Mouse (Mus musculus) heart, postnatal 0 days (tissue): ENCODE data around the gene Lsg1. TPM values are rescaled to one million over a fixed set of nuclear protein-coding genes. Genes with fewer than 3 reads are reported as not detected.

Source experiments
- ATAC-seq: fragments of 200-750 bp; cut with Nextera tagmentation; 2 replicates; pipeline ENCODE4 v1.8.0; 2017; ENCODE audit warnings: low read depth, moderate number of reproducible peaks, moderate library complexity; ENCODE audit not compliant: insufficient read depth
- DNase-seq: peaks from one replicate; pipeline ENCODE4 v3.0.0-alpha.2; 2016; ENCODE audit warnings: low spot score
- H3K27ac ChIP-seq: fragments of 300-500 bp; sonication (generic); 2 replicates; pipeline ENCODE4 v1.5.1; 2014; ENCODE audit warnings: low read depth, mild to moderate bottlenecking
- H3K27me3 ChIP-seq: fragments of 300-500 bp; sonication (generic); 2 replicates; pipeline ENCODE4 v1.6.1; 2014; ENCODE audit warnings: low read length, mixed read lengths; ENCODE audit not compliant: control insufficient read depth, insufficient read depth
- H3K36me3 ChIP-seq: fragments of 300-500 bp; sonication (generic); replicated peaks from 2 replicates; pipeline ENCODE4 v1.6.1; 2014; ENCODE audit warnings: low read length, mixed read lengths; ENCODE audit not compliant: control insufficient read depth, insufficient read depth
- H3K4me1 ChIP-seq: fragments of 300-500 bp; sonication (generic); 2 replicates; pipeline ENCODE4 v1.6.1; 2014; ENCODE audit warnings: antibody characterized with exemption; ENCODE audit not compliant: control insufficient read depth, insufficient read depth
- H3K4me2 ChIP-seq: fragments of 300-500 bp; sonication (generic); 2 replicates; pipeline ENCODE4 v1.6.1; 2014; ENCODE audit warnings: low read depth, mild to moderate bottlenecking, low read length, moderate library complexity
- H3K4me3 ChIP-seq: fragments of 300-500 bp; sonication (generic); 2 replicates; pipeline ENCODE4 v1.5.1; 2014; ENCODE audit warnings: low read depth, low read length
- H3K9ac ChIP-seq: fragments of 300-500 bp; sonication (generic); replicated peaks from 2 replicates; pipeline ENCODE4 v1.6.1; 2014; ENCODE audit warnings: low read depth, low read length, mixed read lengths
- H3K9me3 ChIP-seq: fragments of 300-500 bp; sonication (generic); replicated peaks from 2 replicates; pipeline ENCODE4 v1.6.1; 2016; ENCODE audit warnings: low read length; ENCODE audit not compliant: control insufficient read depth
- CTCF ChIP-seq: IDR thresholded peaks from 2 replicates; pipeline ENCODE4 v1.5.1; 2016; ENCODE audit warnings: antibody characterized with exemption, control low read depth, low read depth
- EP300 ChIP-seq: IDR thresholded peaks from 2 replicates; pipeline ENCODE4 v1.6.1; 2016; ENCODE audit warnings: antibody characterized with exemption, low read depth
- WGBS: fragments of 180-500 bp; shearing (Covaris S2); extraction: QIAGEN DNeasy Blood & Tissue Kit; methylation state at CpG from one replicate; pipeline ENCODE4 v1.1.7; 2014; 5-methylcytosine and 5-hydroxymethylcytosine counted together
- polyA plus RNA-seq: library from polyadenylated mRNA; unstranded; fragments of >200 nt; fragmentation: Nextera tagmentation; extraction: Ambion mirVana; gene quantifications from 2 replicates; pipeline ENCODE4 v1.2.1, GENCODE M21; 2015
- total RNA-seq: library from RNA; depleted of rRNA; stranded (reverse); fragments of >200 nt; gene quantifications from 2 replicates; pipeline ENCODE4 v1.2.3, GENCODE M21; 2014; ENCODE audit warnings: low replicate concordance

Gene Lsg1
- total and polyA plus RNA-seq, 2 experiments from 2014 or later = 15.8 to 32.8 TPM

DNA sequence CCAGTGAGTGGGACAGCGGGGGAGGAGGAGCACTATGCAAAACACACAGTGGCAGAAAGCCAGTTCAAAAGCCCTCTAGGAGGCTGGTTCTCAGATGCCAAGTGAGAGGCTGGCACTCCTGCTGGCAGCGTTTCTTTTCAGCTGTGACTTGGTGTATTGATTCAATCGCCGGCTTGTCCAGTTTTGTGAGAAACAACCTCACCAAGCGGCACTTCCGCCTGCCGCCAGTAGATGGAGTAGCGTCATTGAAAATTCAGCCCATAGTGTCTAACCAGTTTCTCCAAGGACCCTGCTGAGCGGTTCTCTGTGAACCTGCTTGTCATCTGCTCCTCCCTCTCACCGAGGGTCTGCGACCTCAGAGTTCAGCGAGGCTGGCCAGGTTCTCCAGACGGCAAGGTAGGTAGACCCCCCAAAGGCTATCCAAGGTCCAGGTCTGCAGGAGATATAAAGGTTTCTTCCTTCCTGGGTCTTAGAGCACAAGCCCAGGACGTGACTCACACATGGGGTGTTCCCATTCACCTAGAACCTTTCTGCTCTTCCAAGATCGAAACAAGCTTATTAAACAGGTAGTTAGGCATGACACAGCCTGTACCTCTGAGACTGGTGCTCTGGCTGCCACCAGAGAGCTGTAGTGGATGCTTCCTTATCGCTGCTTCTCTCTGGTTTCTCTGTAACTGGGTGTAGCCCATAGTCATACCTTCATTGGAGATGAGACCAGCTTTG, 9.7 kb upstream of the Lsg1 start:
- no peaks in the 10 kb centered on the region for H3K27me3 ChIP-seq
- peaks cover 9% of the 10 kb centered on the region for H3K4me1 ChIP-seq
- H3K36me3 ChIP-seq = no peaks in the 10 kb centered on the region
- WGBS = 11% methylated on average over 16 of the region's 16 CpGs
- 0 out of 2 replicates have a peak overlapping the region, but pooled peaks have one; percentile 8 for H3K4me3 ChIP-seq
- TF ChIP-seq CTCF (peak; percentile 94), EP300 (no peak)
- H3K27ac ChIP-seq = no peak overlapping the region
- ATAC-seq = no peak
- H3K9ac ChIP-seq = peak overlapping the region; percentile 3; the same call in 1 of the 2 replicates
- DNase-seq = peak; percentile 70
- H3K4me2 ChIP-seq = peak overlapping the region; percentile 42
- no peaks in the 10 kb centered on the region for H3K9me3 ChIP-seq

DNA sequence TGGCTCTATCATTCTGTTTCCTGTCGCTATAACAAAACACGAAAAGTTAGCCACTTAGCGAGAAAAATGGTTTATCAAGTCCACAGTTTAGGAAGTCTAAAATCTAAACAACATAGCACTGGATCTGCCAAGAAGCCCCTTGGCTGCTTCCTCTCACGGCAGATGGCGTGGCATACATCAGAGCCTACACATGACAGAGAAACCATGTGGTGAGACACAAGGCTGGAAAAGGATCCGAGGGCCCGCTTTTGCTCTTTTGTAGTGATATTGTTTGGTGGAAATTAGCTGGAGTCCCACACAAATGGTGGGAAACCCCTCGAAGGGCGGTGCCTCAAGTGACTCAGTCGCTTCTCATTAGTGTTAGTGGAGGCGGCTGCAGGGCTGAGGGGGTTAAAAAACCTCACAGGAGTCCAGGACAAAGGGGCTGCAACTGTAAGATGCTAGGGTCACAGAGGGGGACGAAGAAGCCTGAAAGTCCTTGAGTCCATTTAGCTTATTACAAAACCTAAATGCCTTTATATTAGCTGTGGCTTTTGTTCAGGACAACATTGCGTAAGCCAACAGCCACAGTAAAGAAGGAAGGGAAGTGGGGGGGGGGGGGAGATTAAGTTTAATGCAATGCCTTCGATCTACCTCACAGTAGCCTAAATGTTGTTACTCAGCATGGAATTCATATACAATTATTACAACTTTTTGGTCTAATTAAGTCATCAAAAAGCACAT, 8.6 kb upstream of the Lsg1 start:
- 69% methylated on average over 14 of the region's 14 CpGs for WGBS
- Histone ChIP-seq H3K4me2 (no peak overlapping the region), H3K27ac (no peak overlapping the region), H3K9ac (no peak overlapping the region), H3K9me3 (no peaks in the 10 kb centered on the region), H3K36me3 (no peaks in the 10 kb centered on the region), H3K4me1 (peaks cover 4% of the 10 kb centered on the region; the same call in 1 of the 2 replicates), H3K4me3 (no peak overlapping the region), H3K27me3 (no peaks in the 10 kb centered on the region)
- DNase-seq (no peak), ATAC-seq (no peak)
- no peak for TF ChIP-seq EP300
- TF ChIP-seq CTCF = no peak

GRCm38 (mm10) chr16:30595356-30595755, 8.0 kb upstream of the Lsg1 start:
- WGBS = 45% methylated on average over 3 of the region's 3 CpGs
- H3K4me1 ChIP-seq = 0 out of 2 replicates have a peak, but pooled peaks cover 4% of the 10 kb centered on the region
- H3K4me2 ChIP-seq = no peak overlapping the region
- DNase-seq (no peak), ATAC-seq (no peak)
- no peaks in the 10 kb centered on the region for H3K36me3 ChIP-seq
- no peak overlapping the region for H3K27ac ChIP-seq
- H3K9ac ChIP-seq = no peak overlapping the region
- no peak overlapping the region for H3K4me3 ChIP-seq
- TF ChIP-seq EP300 = no peak
- no peaks in the 10 kb centered on the region for H3K9me3 ChIP-seq
- H3K27me3 ChIP-seq = no peaks in the 10 kb centered on the region

DNA sequence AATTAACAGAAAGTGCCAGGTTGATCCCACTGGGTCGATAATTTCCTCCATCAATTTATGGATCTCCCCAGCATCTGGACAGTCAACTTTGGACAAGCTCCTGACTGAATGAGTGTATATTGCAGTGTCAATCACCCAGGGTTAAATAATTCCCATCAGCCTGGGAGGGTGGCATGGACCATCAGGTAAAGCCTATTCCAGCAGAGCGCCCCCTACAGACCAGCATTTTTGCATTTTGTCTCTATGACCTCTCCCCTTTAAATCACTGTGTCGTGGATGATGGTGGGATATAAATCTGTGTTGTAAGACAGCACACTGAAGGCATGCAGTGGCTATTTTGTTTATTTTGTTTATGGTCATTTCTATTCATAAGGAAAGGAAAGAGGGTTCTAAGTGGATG, 4.6 kb upstream of the Lsg1 start:
- ATAC-seq (no peak), DNase-seq (no peak)
- H3K9me3 ChIP-seq = no peaks in the 10 kb centered on the region
- no peak overlapping the region for H3K4me3 ChIP-seq
- H3K4me2 ChIP-seq = no peak overlapping the region
- TF ChIP-seq EP300 (no peak), CTCF (no peak)
- no peaks in the 10 kb centered on the region for H3K36me3 ChIP-seq
- H3K27ac ChIP-seq = no peak overlapping the region
- WGBS = 40% methylated on average over 3 of the region's 3 CpGs
- peaks cover 3% of the 10 kb centered on the region for H3K4me1 ChIP-seq
- no peaks in the 10 kb centered on the region for H3K27me3 ChIP-seq
- H3K9ac ChIP-seq = no peak overlapping the region

DNA sequence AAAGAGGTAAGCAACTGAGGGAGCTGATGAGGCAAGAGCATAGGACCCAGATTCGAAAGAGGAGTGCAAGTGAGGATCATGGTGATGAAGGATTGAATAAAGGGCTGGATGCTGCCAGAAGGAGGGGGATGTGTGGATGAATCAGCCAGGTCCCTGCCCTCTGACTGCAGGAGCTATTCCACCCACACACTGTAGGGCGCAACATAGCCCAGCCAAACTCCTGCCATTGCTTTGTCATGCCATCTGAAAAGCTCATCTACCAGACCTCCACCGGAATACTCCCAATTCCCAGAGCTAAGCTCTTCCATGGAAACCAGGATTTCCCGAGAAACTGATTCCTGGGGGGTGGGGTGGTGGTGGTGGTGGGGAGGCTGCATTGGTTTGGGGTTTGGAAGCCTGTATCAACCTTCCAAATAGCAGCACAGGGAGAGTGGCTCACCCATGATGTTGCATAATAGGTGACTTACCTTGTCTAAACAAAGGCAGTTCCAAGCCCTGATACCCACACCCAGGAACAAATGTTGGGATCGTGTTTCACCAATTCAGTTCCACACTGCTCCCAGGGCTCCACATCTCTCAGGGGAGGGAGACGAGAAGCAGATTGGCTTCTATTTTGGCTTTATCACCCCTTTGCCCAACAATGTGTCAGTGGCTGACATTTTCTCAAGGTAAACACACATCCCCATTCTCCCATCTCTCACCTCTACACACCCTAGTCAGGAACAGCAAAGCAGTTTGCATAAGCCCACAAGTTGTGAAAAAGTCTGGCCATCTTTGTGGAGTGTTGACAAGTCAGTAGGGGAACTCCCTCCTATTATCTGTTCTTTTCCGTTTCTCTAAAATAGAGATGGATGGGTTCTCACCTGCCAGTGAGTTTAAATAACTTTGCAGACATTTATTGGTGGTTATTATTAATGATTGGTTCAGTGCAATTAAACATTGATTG, 3.1 kb upstream of the Lsg1 start:
- no peak for DNase-seq
- H3K9ac ChIP-seq = no peak overlapping the region
- TF ChIP-seq CTCF = peak; percentile 26
- TF ChIP-seq EP300 = no peak
- 0 out of 2 replicates have a peak, but pooled peaks cover 2% of the 10 kb centered on the region for H3K36me3 ChIP-seq
- H3K27ac ChIP-seq = no peak overlapping the region
- ATAC-seq = no peak
- no peaks in the 10 kb centered on the region for H3K9me3 ChIP-seq
- peaks cover 11% of the 10 kb centered on the region for H3K4me1 ChIP-seq
- no peak overlapping the region for H3K4me3 ChIP-seq
- H3K4me2 ChIP-seq = no peak overlapping the region
- H3K27me3 ChIP-seq = no peaks in the 10 kb centered on the region
- 19% methylated on average over 7 of the region's 7 CpGs for WGBS
